Mouse (Mus musculus): ENCODE results near the gene Fam76b. TPM values are rescaled to one million over a fixed set of nuclear protein-coding genes. Genes with fewer than 3 reads are reported as not detected.

The Fam76b gene
- polyA plus RNA-seq, 1 experiment, result 4.3 TPM

Other genes with a start within 250 kb of the Fam76b start
- gene Mtmr2, start 79.3 kb upstream of the Fam76b start, polyA plus RNA-seq (2012; rRNA removed), result 9.8 and 17.7 TPM in 2 replicates
- gene Cep57, start 609 bp upstream of the Fam76b start, polyA plus RNA-seq (2012; rRNA removed), result 7.9 and 8.7 TPM in 2 replicates

Measured in large intestine, adult 2 months (tissue).